Mouse (Mus musculus): Measurements from ENCODE around the gene Lxn. TPM values are rescaled to one million over a fixed set of nuclear protein-coding genes. Genes with fewer than 3 reads are reported as not detected.

The Lxn gene
- total and polyA plus RNA-seq, 3 experiments, result 2.6 to 11.0 (median 4.5) TPM

GRCm38 (mm10) chr3:67499406-67499791 is 35.7 kb upstream of the Lxn start:
- intact Hi-C loops (cut with DNase I), result no loop called here
- TF ChIP-seq CTCF (IDR thresholded peaks at IDR 0.05), result no peak
- TF ChIP-seq EP300 (IDR thresholded peaks at IDR 0.05; ENCODE audit: insufficient read depth, low read depth, low read length), result no peak
- TF ChIP-seq POLR2A (IDR thresholded peaks at IDR 0.05; ENCODE audit: insufficient read depth, low read depth, low read length), result no peak

GRCm38 (mm10) chr3:67498773-67499405 is 35.2 kb upstream of the Lxn start:
- intact Hi-C loops (cut with DNase I), result no loop called here
- Histone ChIP-seq H3K4me1 (ENCODE audit: control insufficient read depth, insufficient read depth, low read length) (no peaks in the 10 kb centered on the region), H3K27me3 (ENCODE audit: control insufficient read depth, insufficient read depth, low read length) (no peaks in the 10 kb centered on the region), H3K36me3 (ENCODE audit: control insufficient read depth, insufficient read depth, low read length) (no peaks in the 10 kb centered on the region), H3K79me2 (replicated peaks; ENCODE audit: control insufficient read depth, insufficient read depth, low read length) (no peaks in the 10 kb centered on the region), H3K9ac (ENCODE audit: low read depth, low read length) (no peak overlapping the region), H3K27ac (no peak overlapping the region), H3K4me3 (no peak overlapping the region)
- no peak for TF ChIP-seq POLR2A (IDR thresholded peaks at IDR 0.05; ENCODE audit: insufficient read depth, low read depth, low read length)
- no peak for TF ChIP-seq EP300 (IDR thresholded peaks at IDR 0.05; ENCODE audit: insufficient read depth, low read depth, low read length)
- TF ChIP-seq CTCF (IDR thresholded peaks at IDR 0.05), result no peak
- no peak for DNase-seq
- 83% methylated on average over 8 of the region's 8 CpGs for WGBS

More at GRCm38 (mm10) chr3:67499406-67499791, 35.7 kb upstream of the Lxn start:
- DNase-seq, result no peak
- H3K4me3 ChIP-seq, result no peak overlapping the region
- no peaks in the 10 kb centered on the region for H3K79me2 ChIP-seq (replicated peaks; ENCODE audit: control insufficient read depth, insufficient read depth, low read length)
- H3K27ac ChIP-seq, result no peak overlapping the region
- H3K9ac ChIP-seq (ENCODE audit: low read depth, low read length), result no peak overlapping the region
- 89% methylated on average over 4 of the region's 4 CpGs for WGBS
- no peaks in the 10 kb centered on the region for H3K4me1 ChIP-seq (ENCODE audit: control insufficient read depth, insufficient read depth, low read length)
- no peaks in the 10 kb centered on the region for H3K27me3 ChIP-seq (ENCODE audit: control insufficient read depth, insufficient read depth, low read length)
- no peaks in the 10 kb centered on the region for H3K36me3 ChIP-seq (ENCODE audit: control insufficient read depth, insufficient read depth, low read length)

DNA sequence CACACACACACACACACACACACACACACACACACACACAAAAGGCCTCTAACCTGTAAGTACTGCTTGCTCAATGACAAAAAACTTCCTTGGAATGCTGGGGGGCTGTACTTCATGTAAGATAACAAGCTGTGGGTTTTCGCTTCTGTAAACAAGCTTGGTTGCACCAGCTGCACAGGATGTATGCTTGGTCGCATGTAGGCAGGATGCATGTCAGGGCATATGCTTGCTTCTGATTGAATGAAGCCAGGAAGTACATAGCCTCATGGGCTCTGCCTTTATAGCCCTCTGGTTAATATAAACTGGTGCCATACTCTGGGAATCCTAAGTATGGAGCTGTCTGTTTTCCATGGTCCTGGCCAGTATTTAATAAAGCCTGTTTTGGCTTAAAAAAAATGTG is 34.3 kb upstream of the Lxn start:
- TF ChIP-seq POLR2A (IDR thresholded peaks at IDR 0.05; ENCODE audit: insufficient read depth, low read depth, low read length), result no peak
- no peak for TF ChIP-seq CTCF (IDR thresholded peaks at IDR 0.05)
- no peak for TF ChIP-seq EP300 (IDR thresholded peaks at IDR 0.05; ENCODE audit: insufficient read depth, low read depth, low read length)
- no peaks in the 10 kb centered on the region for H3K27me3 ChIP-seq (ENCODE audit: control insufficient read depth, insufficient read depth, low read length)
- 45% methylated on average over 2 of the region's 2 CpGs for WGBS

GRCm38 (mm10) chr3:67496310-67496709 is 32.6 kb upstream of the Lxn start:
- H3K79me2 ChIP-seq (replicated peaks; ENCODE audit: control insufficient read depth, insufficient read depth, low read length), result no peaks in the 10 kb centered on the region
- H3K27me3 ChIP-seq (ENCODE audit: control insufficient read depth, insufficient read depth, low read length), result no peaks in the 10 kb centered on the region
- H3K4me3 ChIP-seq, result no peak overlapping the region
- WGBS, result 86% methylated on average over 10 of the region's 10 CpGs
- TF ChIP-seq EP300 (IDR thresholded peaks at IDR 0.05; ENCODE audit: insufficient read depth, low read depth, low read length) (no peak), POLR2A (IDR thresholded peaks at IDR 0.05; ENCODE audit: insufficient read depth, low read depth, low read length) (no peak), CTCF (IDR thresholded peaks at IDR 0.05) (no peak)
- no peaks in the 10 kb centered on the region for H3K4me1 ChIP-seq (ENCODE audit: control insufficient read depth, insufficient read depth, low read length)
- H3K27ac ChIP-seq, result no peak overlapping the region
- no peak overlapping the region for H3K9ac ChIP-seq (ENCODE audit: low read depth, low read length)
- intact Hi-C loops (cut with DNase I), result no loop called here
- no peaks in the 10 kb centered on the region for H3K36me3 ChIP-seq (ENCODE audit: control insufficient read depth, insufficient read depth, low read length)
- no peak for DNase-seq

More for the DNA sequence above, 34.3 kb upstream of the Lxn start:
- Histone ChIP-seq H3K79me2 (replicated peaks; ENCODE audit: control insufficient read depth, insufficient read depth, low read length) (no peaks in the 10 kb centered on the region), H3K9ac (ENCODE audit: low read depth, low read length) (no peak overlapping the region), H3K36me3 (ENCODE audit: control insufficient read depth, insufficient read depth, low read length) (no peaks in the 10 kb centered on the region), H3K27ac (no peak overlapping the region), H3K4me3 (no peak overlapping the region), H3K4me1 (ENCODE audit: control insufficient read depth, insufficient read depth, low read length) (no peaks in the 10 kb centered on the region)
- no peak for DNase-seq
- intact Hi-C loops (cut with DNase I), result no loop called here

DNA sequence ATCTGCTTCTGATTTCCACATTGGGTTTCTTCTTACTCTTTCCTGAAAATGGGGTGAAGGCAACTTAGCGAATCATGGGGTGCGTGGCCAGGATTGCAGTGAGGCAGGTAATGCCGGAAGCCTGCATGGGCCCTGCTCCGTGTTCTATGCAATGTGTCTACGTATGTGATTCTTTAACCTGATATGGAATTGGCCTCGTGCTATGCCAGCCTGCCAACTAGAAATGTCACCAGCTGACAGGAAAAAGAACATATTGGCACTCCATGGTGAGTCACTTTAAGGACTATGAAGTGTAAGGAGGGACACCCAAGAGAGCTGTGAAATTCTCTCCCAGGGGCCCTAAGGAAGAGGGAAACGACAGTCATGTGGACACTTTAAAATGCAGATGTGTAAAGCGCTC is 29.4 kb upstream of the Lxn start:
- no peak overlapping the region for H3K9ac ChIP-seq (ENCODE audit: low read depth, low read length)
- H3K79me2 ChIP-seq (replicated peaks; ENCODE audit: control insufficient read depth, insufficient read depth, low read length), result no peaks in the 10 kb centered on the region
- no peak overlapping the region for H3K4me3 ChIP-seq
- intact Hi-C loops (cut with DNase I), result no loop called here
- TF ChIP-seq CTCF (IDR thresholded peaks at IDR 0.05), result no peak
- TF ChIP-seq EP300 (IDR thresholded peaks at IDR 0.05; ENCODE audit: insufficient read depth, low read depth, low read length), result no peak
- TF ChIP-seq POLR2A (IDR thresholded peaks at IDR 0.05; ENCODE audit: insufficient read depth, low read depth, low read length), result no peak
- H3K36me3 ChIP-seq (ENCODE audit: control insufficient read depth, insufficient read depth, low read length), result no peaks in the 10 kb centered on the region
- no peaks in the 10 kb centered on the region for H3K4me1 ChIP-seq (ENCODE audit: control insufficient read depth, insufficient read depth, low read length)
- 81% methylated on average over 8 of the region's 8 CpGs for WGBS
- no peak overlapping the region for H3K27ac ChIP-seq
- no peak for DNase-seq
- H3K27me3 ChIP-seq (ENCODE audit: control insufficient read depth, insufficient read depth, low read length), result no peaks in the 10 kb centered on the region

DNA sequence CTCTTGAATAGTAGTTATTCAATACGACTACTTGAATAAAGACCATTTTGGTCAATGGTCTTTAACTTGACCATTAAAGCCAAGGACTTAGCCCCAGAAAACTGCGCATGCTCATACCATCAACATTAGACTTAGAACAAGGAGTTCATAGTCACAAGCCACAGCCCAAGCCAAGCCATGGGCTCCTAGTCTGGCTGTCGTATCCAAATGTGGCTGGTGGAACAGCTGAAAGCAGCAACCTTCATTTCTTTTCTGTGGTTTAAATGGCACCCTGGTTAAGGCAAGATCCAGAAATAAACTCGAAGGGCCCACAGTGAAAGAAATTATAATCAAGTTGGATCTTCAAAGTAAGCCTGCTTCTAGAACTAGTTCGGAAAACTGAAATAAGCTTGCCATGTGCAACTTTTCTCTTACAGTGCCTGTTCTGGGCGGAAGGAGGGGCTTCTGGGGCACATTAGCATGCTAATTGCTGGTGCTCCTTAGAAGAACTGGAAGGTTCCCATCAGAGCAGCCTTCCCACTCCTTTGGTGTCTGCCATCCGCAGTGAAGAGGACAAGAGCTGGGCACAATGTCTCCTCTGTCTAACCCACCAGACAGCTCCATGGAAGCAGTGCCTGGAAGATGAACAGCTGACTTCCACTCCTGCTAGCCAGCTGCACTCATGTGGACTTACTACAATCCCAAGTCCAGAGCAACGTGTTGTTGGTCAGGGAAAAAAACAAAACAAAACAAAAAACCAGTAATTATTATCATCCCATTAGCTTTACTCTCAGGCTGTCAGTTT is 28.6 kb upstream of the Lxn start:
- H3K36me3 ChIP-seq (ENCODE audit: control insufficient read depth, insufficient read depth, low read length), result no peaks in the 10 kb centered on the region
- no peak overlapping the region for H3K4me3 ChIP-seq
- DNase-seq, result no peak
- no peak overlapping the region for H3K27ac ChIP-seq
- H3K9ac ChIP-seq (ENCODE audit: low read depth, low read length), result no peak overlapping the region
- intact Hi-C loops (cut with DNase I), result no loop called here
- no peaks in the 10 kb centered on the region for H3K79me2 ChIP-seq (replicated peaks; ENCODE audit: control insufficient read depth, insufficient read depth, low read length)
- no peaks in the 10 kb centered on the region for H3K4me1 ChIP-seq (ENCODE audit: control insufficient read depth, insufficient read depth, low read length)
- TF ChIP-seq CTCF (IDR thresholded peaks at IDR 0.05), result no peak
- TF ChIP-seq EP300 (IDR thresholded peaks at IDR 0.05; ENCODE audit: insufficient read depth, low read depth, low read length), result no peak
- no peak for TF ChIP-seq POLR2A (IDR thresholded peaks at IDR 0.05; ENCODE audit: insufficient read depth, low read depth, low read length)
- 80% methylated on average over 8 of the region's 8 CpGs for WGBS
- H3K27me3 ChIP-seq (ENCODE audit: control insufficient read depth, insufficient read depth, low read length), result no peaks in the 10 kb centered on the region
